Mouse (Mus musculus): Measurements from ENCODE around the gene Ankrd55.

DNA sequence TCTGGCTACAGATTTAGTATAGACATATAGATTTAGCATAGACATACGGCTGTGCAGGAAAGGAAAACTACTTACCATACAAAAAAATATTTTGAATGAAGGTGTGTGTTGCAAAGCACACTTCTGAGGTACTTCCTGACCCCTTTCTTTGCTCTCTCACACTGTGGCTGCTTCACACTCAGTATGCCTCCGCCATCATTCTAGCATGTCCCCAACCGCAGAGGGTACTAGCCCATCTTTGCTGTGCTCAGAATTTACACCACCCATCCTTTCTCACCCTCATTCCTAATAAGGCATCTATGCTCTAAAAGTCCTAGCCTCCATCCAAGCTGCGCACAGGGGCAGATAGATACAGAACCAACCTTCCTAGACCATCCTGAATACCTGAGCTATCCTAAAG, 130.3 kb downstream of the Ankrd55 start:
- TF ChIP-seq POLR2A (IDR thresholded peaks at IDR 0.05; ENCODE audit: insufficient read depth, low read length), result no peak
- no peak for TF ChIP-seq EP300 (IDR thresholded peaks at IDR 0.05; ENCODE audit: insufficient read depth, low read depth, low read length)
